Mouse (Mus musculus): ENCODE data around the gene Sprtn. TPM values are rescaled to one million over a fixed set of nuclear protein-coding genes. Genes with fewer than 3 reads are reported as not detected.
A peak's percentile ranks its signal among the peaks of the same experiment; 100 is the strongest.

The Sprtn gene
- polyA plus RNA-seq, 1 experiment = 17.8 TPM

DNA sequence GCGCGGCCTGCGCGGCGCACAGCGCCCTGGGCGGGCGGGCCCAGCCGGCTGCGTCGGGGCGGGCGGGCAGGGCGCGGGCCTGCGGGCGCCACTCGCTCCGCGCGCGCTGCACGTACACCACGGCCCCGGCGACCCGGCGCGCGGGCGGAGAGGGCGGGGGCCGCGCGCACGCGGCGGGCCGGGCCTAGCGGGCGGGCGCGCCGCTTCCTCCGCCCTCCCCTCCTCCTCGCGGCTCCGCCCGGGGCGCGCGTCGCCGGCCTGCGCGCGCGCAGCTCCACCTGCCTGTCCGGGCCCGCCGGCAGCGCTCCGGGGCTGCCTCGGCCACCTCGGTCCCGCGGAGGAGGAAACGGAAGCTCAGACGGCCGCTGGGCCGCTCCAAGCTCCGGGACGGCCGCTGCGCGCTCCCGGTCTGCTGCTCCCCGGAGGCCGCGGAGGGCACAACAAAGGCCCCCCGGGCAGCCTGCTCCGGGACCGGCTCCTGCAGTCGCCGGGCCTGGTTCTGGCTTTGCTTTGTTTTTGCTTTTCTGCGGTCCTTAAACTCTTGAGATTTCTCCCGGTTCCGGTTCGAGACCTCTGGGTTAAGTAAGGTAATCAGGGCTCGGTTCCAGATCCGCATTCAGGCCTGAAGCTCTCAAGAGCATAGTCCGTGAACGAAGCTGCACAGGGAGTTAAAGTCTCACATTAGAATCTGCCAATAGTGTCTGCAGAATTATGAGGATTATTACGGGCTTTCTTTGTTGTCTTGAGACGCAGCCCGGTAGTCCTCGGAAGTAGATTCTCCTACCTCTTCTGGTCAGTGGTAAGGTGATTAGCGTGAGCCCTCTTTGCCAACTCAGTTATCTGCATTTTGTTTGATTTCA is 51.8 kb downstream of the Sprtn start, which contains the start of gene Egln1:
Gene Egln1, minus strand, starts transcription at position 116 of the 860 bp plus-strand sequence.
- Histone ChIP-seq H3K4me1 (ENCODE audit: control insufficient read depth, insufficient read depth, low read length) (peaks cover 14% of the 10 kb centered on the region), H3K4me3 (replicated peaks; ENCODE audit: extremely low read depth, low read depth, low read length) (peak within 1 kb of the TSS; percentile 95)
- 6% methylated on average over 64 of the region's 98 CpGs for WGBS
- peak; percentile 67; the same call in 1 of the 2 replicates for TF ChIP-seq POLR2A (IDR thresholded peaks at IDR 0.05; ENCODE audit: borderline replicate concordance, extremely low read depth, low read depth, low read length)
- no peak for TF ChIP-seq CTCF (IDR thresholded peaks at IDR 0.05; ENCODE audit: insufficient read depth, low read length)
- DNase-seq = peak; percentile 77

DNA sequence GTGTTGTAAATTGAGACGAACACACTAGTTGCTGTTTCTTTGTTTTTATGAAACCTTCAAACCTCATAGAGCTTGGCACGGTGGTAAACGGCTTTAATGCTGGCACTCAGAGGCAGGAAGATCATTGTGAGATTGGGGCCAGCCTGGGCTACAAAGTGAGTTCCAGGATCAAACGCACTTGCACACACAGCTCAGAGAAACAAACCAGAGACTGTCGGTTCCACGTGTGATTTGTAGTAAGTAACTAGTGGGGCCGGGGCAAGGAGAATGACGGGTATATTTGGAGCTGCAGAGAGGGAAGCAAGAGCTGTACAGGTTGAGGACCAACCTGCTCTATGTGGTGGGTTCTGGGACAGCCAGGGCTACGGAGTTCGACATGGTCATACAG is 52.4 kb downstream of the Sprtn start:
- 11% methylated on average over 10 of the region's 10 CpGs for WGBS
- TF ChIP-seq CTCF (IDR thresholded peaks at IDR 0.05; ENCODE audit: insufficient read depth, low read length) (no peak), POLR2A (IDR thresholded peaks at IDR 0.05; ENCODE audit: borderline replicate concordance, extremely low read depth, low read depth, low read length) (no peak)
- Histone ChIP-seq H3K4me1 (ENCODE audit: control insufficient read depth, insufficient read depth, low read length) (peaks cover 12% of the 10 kb centered on the region), H3K4me3 (replicated peaks; ENCODE audit: extremely low read depth, low read depth, low read length) (peak overlapping the region; percentile 74)
- no peak for DNase-seq

DNA sequence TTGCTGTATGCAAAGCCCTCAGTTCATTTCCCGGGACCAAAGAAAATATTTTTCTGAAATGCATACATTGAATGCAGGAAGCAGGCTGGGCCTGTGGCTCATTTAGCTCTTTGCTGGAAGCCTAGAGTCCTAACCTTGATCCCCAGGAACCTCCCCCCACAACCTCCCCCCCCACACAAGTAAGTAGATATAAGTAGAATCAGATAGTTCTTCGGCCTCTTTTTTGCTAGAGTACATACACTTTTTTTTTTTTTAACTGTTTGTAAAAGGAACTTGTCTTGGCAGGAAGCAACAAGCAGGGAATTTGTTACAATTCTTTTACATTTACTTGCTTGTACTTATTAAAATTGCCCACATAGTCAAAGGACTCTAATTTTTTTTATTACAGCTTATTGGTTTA is 53.2 kb downstream of the Sprtn start:
- no peak for TF ChIP-seq CTCF (IDR thresholded peaks at IDR 0.05; ENCODE audit: insufficient read depth, low read length)
- no peak for TF ChIP-seq POLR2A (IDR thresholded peaks at IDR 0.05; ENCODE audit: borderline replicate concordance, extremely low read depth, low read depth, low read length)
- 41% methylated on average over 2 of the region's 2 CpGs for WGBS
- H3K4me3 ChIP-seq (replicated peaks; ENCODE audit: extremely low read depth, low read depth, low read length) = no peak overlapping the region

DNA sequence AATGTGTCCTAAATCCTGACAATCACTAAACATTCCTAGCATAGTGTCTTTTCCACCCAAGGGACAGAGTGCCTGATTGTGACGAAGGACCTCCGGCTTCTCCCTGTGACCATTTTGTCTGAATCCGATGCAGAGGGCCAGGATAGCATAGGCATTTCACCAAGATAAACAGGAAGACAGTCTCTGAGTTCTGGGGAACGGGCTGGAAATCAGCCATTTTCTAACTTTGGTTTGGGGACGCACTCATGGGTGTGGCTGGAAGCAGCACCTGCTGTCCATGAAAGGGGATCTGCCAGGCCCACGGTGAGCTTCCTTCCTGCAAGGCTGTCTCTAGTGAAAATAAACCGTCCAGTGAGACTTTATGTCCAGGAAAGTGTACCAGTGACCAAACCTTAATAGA is 55.5 kb downstream of the Sprtn start:
- 46% methylated on average over 7 of the region's 7 CpGs for WGBS
- no peak for DNase-seq
- H3K4me3 ChIP-seq (replicated peaks; ENCODE audit: extremely low read depth, low read depth, low read length) = no peak overlapping the region
- H3K4me1 ChIP-seq (ENCODE audit: control insufficient read depth, insufficient read depth, low read length) = peaks cover 2% of the 10 kb centered on the region; the same call in 1 of the 2 replicates
- TF ChIP-seq POLR2A (IDR thresholded peaks at IDR 0.05; ENCODE audit: borderline replicate concordance, extremely low read depth, low read depth, low read length) = no peak

More for the DNA sequence above, 53.2 kb downstream of the Sprtn start:
- H3K4me1 ChIP-seq (ENCODE audit: control insufficient read depth, insufficient read depth, low read length) = peaks cover 12% of the 10 kb centered on the region
- DNase-seq = no peak

DNA sequence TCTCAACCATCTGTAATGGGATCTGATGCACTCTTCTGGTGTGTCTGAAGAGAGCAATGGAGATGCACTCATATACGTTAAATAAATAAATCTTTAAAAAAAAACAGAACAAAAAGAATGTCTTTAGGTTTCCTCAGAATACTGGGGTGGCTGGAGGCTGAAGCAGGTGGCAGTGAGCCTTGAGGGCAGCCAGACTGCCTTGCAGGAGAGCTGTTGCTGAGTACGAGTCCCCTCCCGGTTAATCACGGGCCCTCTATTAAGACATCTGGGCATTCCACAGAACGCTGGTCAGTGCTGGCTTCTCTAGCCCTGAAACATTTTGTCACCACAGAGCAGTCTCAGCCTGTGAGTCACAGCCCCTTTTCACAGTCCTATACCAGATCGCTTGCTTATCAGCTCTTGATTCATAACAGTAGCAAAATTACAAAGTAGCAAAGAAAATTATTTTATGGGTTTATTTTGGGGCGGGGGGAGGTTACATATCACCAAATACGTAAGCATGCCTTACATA is 56.9 kb downstream of the Sprtn start:
- TF ChIP-seq POLR2A (IDR thresholded peaks at IDR 0.05; ENCODE audit: borderline replicate concordance, extremely low read depth, low read depth, low read length) (no peak), CTCF (IDR thresholded peaks at IDR 0.05; ENCODE audit: insufficient read depth, low read length) (no peak)
- Histone ChIP-seq H3K4me1 (ENCODE audit: control insufficient read depth, insufficient read depth, low read length) (peaks cover 2% of the 10 kb centered on the region; the same call in 1 of the 2 replicates), H3K4me3 (replicated peaks; ENCODE audit: extremely low read depth, low read depth, low read length) (no peak overlapping the region)
- DNase-seq = no peak
- 70% methylated on average over 8 of the region's 8 CpGs for WGBS

Other genes starting within 250 kb of the Sprtn start
- 63.4 and 85.4 TPM in 2 replicates for gene 2310022B05Rik, start 234.5 kb upstream of the Sprtn start, polyA plus RNA-seq (2012; rRNA removed)
- 13.4 and 16.4 TPM in 2 replicates for gene Ttc13, start 175.9 kb upstream of the Sprtn start, polyA plus RNA-seq (2012; rRNA removed)
- gene Arv1, start 175.7 kb upstream of the Sprtn start, polyA plus RNA-seq (2012; rRNA removed) = 15.6 and 15.9 TPM in 2 replicates
- 4.0 and 4.9 TPM in 2 replicates for gene Fam89a, start 146.1 kb upstream of the Sprtn start, polyA plus RNA-seq (2012; rRNA removed)
- 0.44 and 0.51 TPM in 2 replicates for gene Trim67, start 104.8 kb upstream of the Sprtn start, polyA plus RNA-seq (2012; rRNA removed)
- 50.8 and 63.2 TPM in 2 replicates for gene Gnpat, start 34.9 kb upstream of the Sprtn start, polyA plus RNA-seq (2012; rRNA removed)
- gene 2810004N23Rik, start 34.8 kb upstream of the Sprtn start, polyA plus RNA-seq (2012; rRNA removed) = 9.0 and 11.3 TPM in 2 replicates
- 12.8 and 13.6 TPM in 2 replicates for gene Exoc8, start 181 bp upstream of the Sprtn start, polyA plus RNA-seq (2012; rRNA removed)
- gene Egln1, start 51.4 kb downstream of the Sprtn start, polyA plus RNA-seq (2012; rRNA removed) = 33.7 and 40.2 TPM in 2 replicates
- 29.1 and 40.2 TPM in 2 replicates for gene Tsnax, start 115.1 kb downstream of the Sprtn start, polyA plus RNA-seq (2012; rRNA removed)
- gene Disc1, start 156.3 kb downstream of the Sprtn start, polyA plus RNA-seq (2012; rRNA removed) = 1.1 and 1.4 TPM in 2 replicates

Data from lung, adult 2 months (tissue).